Mouse (Mus musculus) embryonic facial prominence, embryonic 12.5 days (tissue): ENCODE data around the gene Gm49673. TPM values are rescaled to one million over a fixed set of nuclear protein-coding genes. Genes with fewer than 3 reads are reported as not detected.
"Not testable (repeated sequence)": the region's sequence is repeated elsewhere in the genome, so short reads cannot be mapped to it uniquely, and the experiment has no call there.

ENCODE experiments used
- ATAC-seq: fragments of 200-750 bp; cut with Nextera tagmentation; 2 replicates; pipeline ENCODE4 v1.8.0; 2017; ENCODE audit not compliant: insufficient number of reproducible peaks, insufficient read depth, low FRiP score, low TSS enrichment
- H3K27ac ChIP-seq: fragments of 300-500 bp; sonication (generic); 2 replicates; pipeline ENCODE4 v1.5.1; 2016; ENCODE audit warnings: mild to moderate bottlenecking
- H3K27me3 ChIP-seq: fragments of 300-500 bp; sonication (generic); 2 replicates; pipeline ENCODE4 v1.6.1; 2016; ENCODE audit warnings: mild to moderate bottlenecking, moderate library complexity
- H3K36me3 ChIP-seq: fragments of 300-500 bp; sonication (generic); 2 replicates; pipeline ENCODE4 v1.6.1; 2016; ENCODE audit warnings: mild to moderate bottlenecking
- H3K4me1 ChIP-seq: fragments of 300-500 bp; sonication (generic); 2 replicates; pipeline ENCODE4 v1.6.1; 2016
- H3K4me2 ChIP-seq: fragments of 300-500 bp; sonication (generic); replicated peaks from 2 replicates; pipeline ENCODE4 v1.6.1; 2016; ENCODE audit warnings: mild to moderate bottlenecking, moderate library complexity
- H3K4me3 ChIP-seq: fragments of 300-500 bp; sonication (generic); 2 replicates; pipeline ENCODE4 v1.5.1; 2016; ENCODE audit warnings: mild to moderate bottlenecking
- H3K9ac ChIP-seq: fragments of 300-500 bp; sonication (generic); 2 replicates; pipeline ENCODE4 v1.6.1; 2016; ENCODE audit warnings: mild to moderate bottlenecking, moderate library complexity
- H3K9me3 ChIP-seq: fragments of 300-500 bp; sonication (generic); 2 replicates; pipeline ENCODE4 v1.6.1; 2016; ENCODE audit warnings: mild to moderate bottlenecking, moderate library complexity
- WGBS: fragments of 180-500 bp; shearing (Covaris S2); methylation state at CpG from one replicate; pipeline ENCODE4 v1.1.7; 2016; 5-methylcytosine and 5-hydroxymethylcytosine counted together
- polyA plus RNA-seq: library from polyadenylated mRNA; unstranded; fragments of >200 nt; fragmentation: Nextera tagmentation; extraction: Ambion mirVana; gene quantifications from 2 replicates; pipeline ENCODE4 v1.2.1, GENCODE M21; 2016

Gm49673 gene
- polyA plus RNA-seq, result 0.29 and 0.83 TPM in 2 replicates

DNA sequence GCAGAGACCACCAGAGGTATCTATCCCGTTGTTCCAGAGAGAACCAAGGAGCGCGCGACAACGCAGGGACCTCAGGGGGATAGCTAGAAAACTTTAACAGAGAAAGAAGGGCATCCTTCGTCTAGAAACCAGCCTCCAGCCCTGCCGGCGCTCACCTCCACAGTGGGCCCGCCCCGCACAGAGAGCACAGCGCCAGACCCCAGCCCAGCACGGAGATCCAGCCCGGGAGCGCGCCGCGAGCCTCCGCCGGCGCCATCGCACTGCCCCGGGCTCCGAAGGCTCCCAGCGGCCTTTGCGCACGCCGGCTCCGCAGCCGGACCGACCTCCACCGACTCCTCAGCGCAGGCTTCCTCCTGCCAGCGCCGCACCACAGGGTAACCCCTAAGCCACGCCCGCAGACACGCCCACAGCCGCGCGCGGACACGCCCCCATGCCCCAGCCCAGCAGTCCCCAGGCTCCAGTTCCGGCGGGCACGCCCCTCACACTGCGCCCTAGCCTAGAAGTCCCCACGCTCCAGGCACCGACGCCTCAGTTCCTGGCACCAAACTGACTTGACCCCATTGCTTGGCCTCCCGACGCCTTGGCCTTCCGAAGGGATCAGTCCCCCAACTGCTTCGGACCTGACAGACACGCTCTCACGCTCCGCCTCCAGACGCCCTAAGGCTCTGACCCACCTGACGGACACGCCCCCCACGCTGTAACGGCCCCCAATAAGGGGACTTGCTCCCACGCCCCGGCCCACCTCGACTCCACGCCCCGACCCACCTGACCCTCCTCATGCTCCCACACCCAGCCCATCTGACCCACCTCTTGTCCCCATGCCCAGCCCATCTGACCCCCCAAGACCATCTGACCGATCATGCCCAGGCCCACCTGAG is at the start of gene Gm49673, which contains the start of gene Rnaset2a:
TSS of gene Gm49673 (minus strand) at position 350 of the 878 bp plus-strand sequence.
TSS of gene Rnaset2a (minus strand) at position 659 of the 878 bp plus-strand sequence.
- H3K9me3 ChIP-seq, H3K4me1 ChIP-seq, H3K36me3 ChIP-seq, H3K27me3 ChIP-seq, H3K27ac ChIP-seq: not testable (repeated sequence)
- Histone ChIP-seq H3K4me2 (peak within 1 kb of the TSS; percentile 46), H3K4me3 (peak within 1 kb of the TSS; percentile 49), H3K9ac (peak within 1 kb of the TSS; percentile 66)
- under 1% methylated on average over 53 of the region's 67 CpGs for WGBS
- peak; percentile 99 for ATAC-seq

DNA sequence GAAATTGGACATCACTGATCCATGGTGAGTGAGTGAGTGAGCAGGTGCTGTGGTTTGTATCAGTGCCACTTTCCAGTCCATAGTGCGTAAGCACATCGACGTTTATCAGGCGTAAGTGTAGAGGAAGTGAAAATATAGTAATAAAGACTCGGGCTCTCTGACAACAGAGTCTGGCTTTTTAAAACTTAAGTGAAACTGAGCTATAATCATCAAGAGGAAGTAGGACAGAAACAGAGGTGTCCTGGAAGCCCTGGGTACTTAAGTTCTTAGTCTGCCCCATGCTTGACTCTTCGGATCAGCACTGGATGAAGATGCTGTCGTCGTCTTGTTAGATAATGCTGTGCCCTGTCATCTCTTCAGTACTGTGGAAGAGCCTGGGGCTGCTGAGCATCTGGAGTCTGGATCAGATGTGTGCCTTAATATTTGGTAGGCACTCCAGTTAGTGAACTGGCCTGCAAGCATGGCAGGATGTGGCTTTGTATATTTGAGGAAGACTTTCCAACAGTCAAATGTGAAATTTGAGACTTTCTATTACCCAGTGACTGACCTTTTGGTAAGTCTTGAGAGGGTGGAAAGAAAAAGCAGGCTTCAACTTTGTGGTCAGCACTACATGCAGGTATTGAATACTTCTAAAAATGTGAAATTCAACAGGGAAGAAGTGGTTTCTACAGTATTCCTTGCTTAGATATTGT is 48.2 kb upstream of the Gm49673 start:
- Histone ChIP-seq H3K36me3 (peaks cover 38% of the 10 kb centered on the region), H3K4me1 (no peaks in the 10 kb centered on the region), H3K9ac (no peak overlapping the region), H3K4me3 (no peak overlapping the region), H3K27ac (no peak overlapping the region), H3K27me3 (no peaks in the 10 kb centered on the region), H3K9me3 (no peaks in the 10 kb centered on the region), H3K4me2 (no peak overlapping the region)
- 91% methylated on average over 8 of the region's 8 CpGs for WGBS
- ATAC-seq, result no peak

- H3K9me3 ChIP-seq, result no peaks in the 10 kb centered on the region
- WGBS, result 85% methylated on average over 8 of the region's 8 CpGs
- no peak overlapping the region for H3K27ac ChIP-seq
- no peak for ATAC-seq
- peaks cover 50% of the 10 kb centered on the region for H3K36me3 ChIP-seq
- no peaks in the 10 kb centered on the region for H3K4me1 ChIP-seq
- H3K4me2 ChIP-seq, result no peak overlapping the region
- no peak overlapping the region for H3K9ac ChIP-seq
- no peaks in the 10 kb centered on the region for H3K27me3 ChIP-seq
- H3K4me3 ChIP-seq, result no peak overlapping the region
Measured at GRCm38 (mm10) chr17:8193678-8194077, 46.1 kb upstream of the Gm49673 start.

DNA sequence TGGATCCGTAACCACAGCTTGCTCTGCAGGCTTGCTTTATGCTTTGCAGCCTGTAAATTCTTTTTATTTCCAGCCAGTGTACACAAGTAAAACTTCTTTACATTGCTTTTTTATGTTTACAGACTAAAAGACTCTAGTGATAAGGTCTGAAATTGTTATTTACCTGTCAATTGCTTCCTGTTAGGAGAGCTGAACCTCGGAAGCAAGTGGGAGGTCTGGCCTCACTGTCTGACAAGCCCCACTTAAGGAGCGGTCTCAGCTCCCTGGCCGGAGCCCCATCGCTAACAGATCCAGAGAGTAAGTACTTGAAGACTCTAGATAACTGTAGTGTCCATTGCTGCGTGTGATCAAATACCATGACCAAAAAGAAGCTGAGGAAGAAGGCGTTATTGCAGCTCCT is 36.6 kb upstream of the Gm49673 start:
- no peak overlapping the region for H3K4me2 ChIP-seq
- no peak for ATAC-seq
- no peak overlapping the region for H3K27ac ChIP-seq
- peaks cover 63% of the 10 kb centered on the region for H3K36me3 ChIP-seq
- H3K4me3 ChIP-seq, result no peak overlapping the region
- no peaks in the 10 kb centered on the region for H3K4me1 ChIP-seq
- WGBS, result 88% methylated on average over 7 of the region's 7 CpGs
- no peaks in the 10 kb centered on the region for H3K27me3 ChIP-seq
- no peak overlapping the region for H3K9ac ChIP-seq
- H3K9me3 ChIP-seq, result no peaks in the 10 kb centered on the region

DNA sequence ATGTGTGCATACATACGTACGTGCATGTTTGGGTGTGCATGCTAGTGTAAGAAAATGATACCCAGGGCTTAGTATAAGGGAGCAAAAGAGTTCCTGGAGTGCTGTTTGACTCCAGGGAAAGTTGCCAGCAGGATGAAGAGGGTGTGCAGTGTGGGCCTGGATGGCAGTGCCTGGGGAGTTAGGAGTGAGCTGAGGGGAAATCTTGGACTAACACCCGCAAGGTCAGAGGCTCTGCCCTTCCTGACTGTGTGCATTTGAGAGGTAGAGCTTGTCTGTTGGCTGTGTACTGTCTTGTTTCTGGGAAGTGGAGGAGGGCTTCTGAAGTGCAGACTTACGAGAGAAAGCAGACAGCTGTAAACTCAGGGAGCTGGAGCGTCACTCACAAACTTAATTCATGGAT is 36.2 kb upstream of the Gm49673 start:
- H3K4me1 ChIP-seq, result no peaks in the 10 kb centered on the region
- no peaks in the 10 kb centered on the region for H3K27me3 ChIP-seq
- WGBS, result 89% methylated on average over 5 of the region's 5 CpGs
- no peaks in the 10 kb centered on the region for H3K9me3 ChIP-seq
- H3K9ac ChIP-seq, result no peak overlapping the region
- no peak overlapping the region for H3K27ac ChIP-seq
- H3K4me3 ChIP-seq, result no peak overlapping the region
- no peak for ATAC-seq
- H3K36me3 ChIP-seq, result peaks cover 63% of the 10 kb centered on the region
- H3K4me2 ChIP-seq, result no peak overlapping the region

DNA sequence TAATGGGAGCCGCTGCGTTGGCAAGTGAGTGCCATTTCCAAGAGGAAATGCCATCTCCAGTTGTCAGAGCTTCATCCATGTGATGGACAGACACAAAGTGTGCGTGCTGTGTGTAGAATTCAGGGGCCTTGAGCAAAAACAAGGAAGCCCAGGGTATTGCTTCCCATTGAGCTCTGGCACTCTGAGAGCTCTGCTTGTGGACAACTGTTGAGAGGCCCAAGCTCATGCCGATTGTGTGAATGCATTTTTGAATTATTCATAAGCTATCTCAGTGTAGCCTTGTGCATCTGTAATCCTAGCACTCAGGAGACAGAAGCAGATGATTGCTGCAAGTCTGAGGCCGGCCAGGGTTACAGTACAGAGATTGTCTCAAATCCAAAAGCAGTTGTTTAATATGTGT is 29.5 kb upstream of the Gm49673 start:
- Histone ChIP-seq H3K36me3 (peaks cover 59% of the 10 kb centered on the region), H3K9ac (no peak overlapping the region), H3K4me2 (no peak overlapping the region), H3K4me3 (no peak overlapping the region), H3K9me3 (no peaks in the 10 kb centered on the region), H3K27ac (no peak overlapping the region), H3K4me1 (no peaks in the 10 kb centered on the region), H3K27me3 (no peaks in the 10 kb centered on the region)
- ATAC-seq, result no peak
- 90% methylated on average over 5 of the region's 5 CpGs for WGBS

- H3K27ac ChIP-seq, result no peak overlapping the region
- no peak for ATAC-seq
- H3K27me3 ChIP-seq, result no peaks in the 10 kb centered on the region
- no peak overlapping the region for H3K4me3 ChIP-seq
- H3K4me2 ChIP-seq, result no peak overlapping the region
- no peaks in the 10 kb centered on the region for H3K9me3 ChIP-seq
- peaks cover 48% of the 10 kb centered on the region for H3K36me3 ChIP-seq
- WGBS, result 79% methylated on average over 4 of the region's 4 CpGs
- no peak overlapping the region for H3K9ac ChIP-seq
- no peaks in the 10 kb centered on the region for H3K4me1 ChIP-seq
Measured at GRCm38 (mm10) chr17:8171081-8171480, 23.5 kb upstream of the Gm49673 start.

GRCm38 (mm10) chr17:8170331-8170730 is 22.7 kb upstream of the Gm49673 start:
- Histone ChIP-seq H3K27ac (no peak overlapping the region), H3K4me2 (no peak overlapping the region), H3K4me1 (no peaks in the 10 kb centered on the region), H3K9me3 (no peaks in the 10 kb centered on the region), H3K4me3 (no peak overlapping the region), H3K27me3 (no peaks in the 10 kb centered on the region), H3K36me3 (peaks cover 40% of the 10 kb centered on the region), H3K9ac (no peak overlapping the region)
- no peak for ATAC-seq
- 90% methylated on average over 7 of the region's 7 CpGs for WGBS

DNA sequence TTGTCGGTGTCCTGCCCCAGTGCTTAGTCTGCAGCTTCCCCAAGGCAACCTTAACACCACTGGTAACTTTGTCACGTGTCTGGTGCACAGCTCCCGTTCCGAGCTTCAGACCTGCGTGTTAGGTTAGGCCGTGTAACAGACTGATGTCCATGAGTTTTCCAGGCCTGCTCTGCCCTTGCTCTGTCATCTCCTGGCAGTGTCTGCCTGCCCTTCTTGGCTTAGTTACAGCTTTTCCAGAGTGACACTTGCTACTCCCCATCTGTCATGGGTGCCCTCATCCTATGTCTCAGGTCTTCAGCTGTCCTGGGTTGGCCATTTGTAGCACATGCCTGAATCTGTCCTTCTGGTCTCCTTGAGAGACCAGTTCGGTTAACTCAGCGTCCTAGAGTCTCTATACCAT is 19.8 kb upstream of the Gm49673 start:
- ATAC-seq, H3K4me1 ChIP-seq, H3K9me3 ChIP-seq, H3K9ac ChIP-seq, H3K27ac ChIP-seq, H3K27me3 ChIP-seq, H3K4me2 ChIP-seq, H3K4me3 ChIP-seq: not testable (repeated sequence)
- 84% methylated on average over 7 of the region's 8 CpGs for WGBS
- H3K36me3 ChIP-seq, result peaks cover 24% of the 10 kb centered on the region

DNA sequence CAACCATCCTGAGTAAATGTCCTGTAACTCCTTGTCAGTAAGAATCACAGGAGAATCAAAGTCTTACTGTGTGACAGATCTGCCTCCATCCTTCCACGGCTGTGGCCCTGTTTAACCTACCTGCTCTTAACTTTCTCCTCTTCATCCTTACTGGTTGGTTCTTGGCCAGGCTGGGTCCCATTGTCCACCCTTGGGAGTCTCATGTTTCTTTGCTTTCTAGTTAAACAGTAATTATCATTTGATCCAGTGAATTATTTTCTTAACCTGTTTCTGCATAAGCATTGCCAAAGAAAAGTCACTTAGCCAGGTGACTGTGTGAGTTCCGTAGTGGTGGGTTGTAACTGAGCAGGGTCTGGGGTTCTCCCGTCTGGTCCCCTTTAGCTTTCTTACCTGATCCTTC is 18.9 kb upstream of the Gm49673 start:
- not testable (repeated sequence) for H3K4me1 ChIP-seq, ATAC-seq, H3K9me3 ChIP-seq, H3K27me3 ChIP-seq, H3K27ac ChIP-seq, H3K9ac ChIP-seq
- Histone ChIP-seq H3K36me3 (peaks cover 15% of the 10 kb centered on the region), H3K4me3 (peak overlapping the region; percentile 14; the same call in 1 of the 2 replicates), H3K4me2 (peak overlapping the region; percentile 43)
- 18% methylated on average over 2 of the region's 3 CpGs for WGBS

- H3K9ac ChIP-seq, H3K27ac ChIP-seq, H3K9me3 ChIP-seq, H3K27me3 ChIP-seq, H3K4me1 ChIP-seq, ATAC-seq: not testable (repeated sequence)
- WGBS, result 2% methylated on average over 11 of the region's 11 CpGs
- H3K4me3 ChIP-seq, result peak overlapping the region; percentile 47
- peaks cover 12% of the 10 kb centered on the region for H3K36me3 ChIP-seq
- peak overlapping the region; percentile 43 for H3K4me2 ChIP-seq
Measured at GRCm38 (mm10) chr17:8165977-8166376, 18.4 kb upstream of the Gm49673 start.

DNA sequence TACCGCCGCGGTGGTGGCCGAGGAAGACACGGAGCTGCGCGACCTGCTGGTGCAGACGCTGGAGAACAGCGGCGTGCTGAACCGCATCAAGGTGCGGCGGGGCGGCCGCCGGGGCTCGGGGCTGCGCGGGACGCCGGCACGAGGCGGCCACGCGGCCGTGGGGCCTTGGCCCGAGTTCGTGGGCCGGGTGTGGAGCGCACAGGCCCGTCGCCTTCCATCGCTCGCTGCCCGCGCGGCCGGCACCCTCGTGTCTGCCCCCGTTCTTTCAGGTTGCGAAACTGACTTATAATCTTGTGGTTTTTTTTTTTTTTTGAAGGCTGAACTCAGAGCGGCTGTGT is 18.0 kb upstream of the Gm49673 start:
- peak overlapping the region; percentile 47 for H3K4me3 ChIP-seq
- H3K4me2 ChIP-seq, result peak overlapping the region; percentile 43
- H3K9me3 ChIP-seq, H3K27me3 ChIP-seq, ATAC-seq, H3K4me1 ChIP-seq, H3K27ac ChIP-seq: not testable (repeated sequence)
- 0% methylated on average over 29 of the region's 42 CpGs for WGBS
- H3K36me3 ChIP-seq, result peaks cover 10% of the 10 kb centered on the region
- H3K9ac ChIP-seq, result peak overlapping the region; percentile 48; the same call in 1 of the 2 replicates
